Mouse (Mus musculus) B cell, adult 2 months (primary cell): ENCODE results near the gene E130114P18Rik.

ENCODE experiments used
- DNase-seq, 2 experiments: peaks; one replicate each; pipeline ENCODE4 v3.0.0; 2022

The E130114P18Rik gene

GRCm38 (mm10) chr4:97751030-97751482 is 26.8 kb downstream of the E130114P18Rik start:
- peak; percentile 86 to 87 for DNase-seq

- DNase-seq, result no peak
These were observed 27.5 kb downstream of the E130114P18Rik start for GRCm38 (mm10) chr4:97750401-97750800.

- DNase-seq, result no peak
These were observed 31.6 kb downstream of the E130114P18Rik start for GRCm38 (mm10) chr4:97746106-97746900.

GRCm38 (mm10) chr4:97745296-97746105 is 32.4 kb downstream of the E130114P18Rik start:
- peak; percentile 70 to 73 for DNase-seq

- DNase-seq, result no peak
These were observed 33.9 kb downstream of the E130114P18Rik start for GRCm38 (mm10) chr4:97743932-97744331.

- DNase-seq, result no peak
These were observed 44.5 kb downstream of the E130114P18Rik start for GRCm38 (mm10) chr4:97733392-97733791.

GRCm38 (mm10) chr4:97730416-97730815 is 47.5 kb downstream of the E130114P18Rik start:
- DNase-seq, result no peak

- DNase-seq, result no peak
These were observed 47.9 kb downstream of the E130114P18Rik start for GRCm38 (mm10) chr4:97729999-97730398.

- DNase-seq, result no peak
These were observed 49.4 kb downstream of the E130114P18Rik start for GRCm38 (mm10) chr4:97728520-97728919.

- no peak for DNase-seq
These were observed 54.5 kb downstream of the E130114P18Rik start for GRCm38 (mm10) chr4:97723374-97723773.

- DNase-seq, result no peak
These were observed 55.2 kb downstream of the E130114P18Rik start for GRCm38 (mm10) chr4:97722666-97723065.

GRCm38 (mm10) chr4:97714616-97715015 is 63.3 kb downstream of the E130114P18Rik start:
- DNase-seq, result no peak

- no peak for DNase-seq
These were observed 63.7 kb downstream of the E130114P18Rik start for GRCm38 (mm10) chr4:97714101-97714615.

GRCm38 (mm10) chr4:97712547-97712946 is 65.3 kb downstream of the E130114P18Rik start:
- no peak for DNase-seq

- no peak for DNase-seq
These were observed 67.7 kb downstream of the E130114P18Rik start for GRCm38 (mm10) chr4:97710048-97710765.

- DNase-seq, result no peak
These were observed 70.3 kb downstream of the E130114P18Rik start for GRCm38 (mm10) chr4:97707373-97708152.

GRCm38 (mm10) chr4:97696684-97697615 is 80.9 kb downstream of the E130114P18Rik start:
- DNase-seq, result no peak

GRCm38 (mm10) chr4:97695414-97696040 is 82.4 kb downstream of the E130114P18Rik start:
- no peak for DNase-seq

GRCm38 (mm10) chr4:97693931-97694330 is 83.9 kb downstream of the E130114P18Rik start:
- DNase-seq, result no peak

GRCm38 (mm10) chr4:97693054-97693453 is 84.8 kb downstream of the E130114P18Rik start:
- DNase-seq, result no peak
